Mouse (Mus musculus) limb, embryonic 14.5 days (tissue): ENCODE data around the gene Guca2a. TPM values are rescaled to one million over a fixed set of nuclear protein-coding genes. Genes with fewer than 3 reads are reported as not detected.

Experiments used
- ATAC-seq: fragments of 200-750 bp; cut with Nextera tagmentation; 2 replicates; pipeline ENCODE4 v1.8.0; 2017; ENCODE audit warnings: low read depth, moderate number of reproducible peaks, moderate TSS enrichment; ENCODE audit not compliant: low FRiP score
- DNase-seq: peaks from one replicate; pipeline ENCODE4 v3.0.0-alpha.2; 2015; ENCODE audit warnings: low spot score
- H3K27ac ChIP-seq: fragments of 300-500 bp; sonication (generic); replicated peaks from 2 replicates; pipeline ENCODE4 v1.5.1; 2014; ENCODE audit warnings: low read depth, mild to moderate bottlenecking, low read length, moderate library complexity, mixed read lengths
- H3K27me3 ChIP-seq: fragments of 300-500 bp; sonication (generic); 2 replicates; pipeline ENCODE4 v1.6.1; 2014; ENCODE audit warnings: low read length, mixed read lengths; ENCODE audit not compliant: control insufficient read depth, insufficient read depth
- H3K36me3 ChIP-seq: fragments of 300-500 bp; sonication (generic); 2 replicates; pipeline ENCODE4 v1.6.1; 2014; ENCODE audit warnings: mild to moderate bottlenecking, low read length, moderate library complexity, mixed read lengths; ENCODE audit not compliant: control insufficient read depth, insufficient read depth
- H3K4me1 ChIP-seq: fragments of 300-500 bp; sonication (generic); 2 replicates; pipeline ENCODE4 v1.6.1; 2014; ENCODE audit warnings: antibody characterized with exemption, low read length, mixed read lengths; ENCODE audit not compliant: control insufficient read depth, insufficient read depth
- H3K4me2 ChIP-seq: fragments of 300-500 bp; sonication (generic); replicated peaks from 2 replicates; pipeline ENCODE4 v1.6.1; 2014; ENCODE audit warnings: low read depth, mild to moderate bottlenecking, low read length, moderate library complexity; ENCODE audit not compliant: severe bottlenecking
- H3K4me3 ChIP-seq: fragments of 300-500 bp; sonication (generic); replicated peaks from 2 replicates; pipeline ENCODE4 v1.5.1; 2014; ENCODE audit warnings: low read length
- H3K9ac ChIP-seq: fragments of 300-500 bp; sonication (generic); 2 replicates; pipeline ENCODE4 v1.6.1; 2014; ENCODE audit warnings: mild to moderate bottlenecking, low read depth, low read length, moderate library complexity; ENCODE audit not compliant: severe bottlenecking
- H3K9me3 ChIP-seq: fragments of 300-500 bp; sonication (generic); 2 replicates; pipeline ENCODE4 v1.6.1; 2016; ENCODE audit warnings: low read length; ENCODE audit not compliant: control insufficient read depth
- POLR2A ChIP-seq: fragments of 200-500 bp; IDR thresholded peaks from 2 replicates; pipeline ENCODE4 v1.8.0; 2012; ENCODE audit warnings: inconsistent platforms, mild to moderate bottlenecking, moderate library complexity, borderline replicate concordance; ENCODE audit not compliant: insufficient read depth, insufficient read length; ENCODE audit errors: extremely low read depth
- WGBS: fragments of 180-500 bp; shearing (Covaris S2); extraction: QIAGEN DNeasy Blood & Tissue Kit; methylation state at CpG from one replicate; pipeline ENCODE4 v1.1.7; 2014; 5-methylcytosine and 5-hydroxymethylcytosine counted together
- polyA plus RNA-seq, 2 experiments: library from polyadenylated mRNA; depleted of rRNA in 1 of 2; stranded (reverse) in 1 of 2; unstranded in 1 of 2; fragments of >200 nt; fragmentation: Nextera tagmentation in 1 of 2; extraction: Ambion mirVana in 1 of 2; gene quantifications; 2 replicates each; pipeline versions ENCODE4 v1.2.1 to v1.2.3; 2012 to 2014

Guca2a gene
- polyA plus RNA-seq, 2 experiments, result not detected

DNA sequence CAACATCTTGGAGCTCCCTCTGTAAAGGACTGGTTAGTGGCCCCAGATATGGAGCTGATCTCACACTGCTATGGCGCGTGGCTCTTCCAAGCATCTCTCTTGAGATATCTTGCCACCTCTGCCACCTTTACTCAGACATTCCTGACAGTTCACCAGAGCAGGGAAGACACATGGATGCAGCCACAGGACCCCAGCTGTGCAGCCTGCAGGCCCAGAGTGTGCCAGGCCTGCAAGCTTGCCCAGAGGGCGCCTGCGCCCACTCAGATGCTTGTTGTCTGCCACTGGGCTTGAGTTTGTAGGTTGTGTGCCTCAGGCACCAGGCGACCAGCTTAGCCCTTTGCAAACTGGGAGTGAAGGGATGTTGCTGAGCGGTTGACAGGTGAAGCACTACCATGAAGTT lies 33.2 kb downstream of the Guca2a start:
- no peaks in the 10 kb centered on the region for H3K9me3 ChIP-seq
- H3K4me3 ChIP-seq, result no peak overlapping the region
- ATAC-seq (no peak), DNase-seq (no peak)
- no peaks in the 10 kb centered on the region for H3K27me3 ChIP-seq
- H3K9ac ChIP-seq, result no peak overlapping the region
- no peaks in the 10 kb centered on the region for H3K4me1 ChIP-seq
- H3K4me2 ChIP-seq, result no peak overlapping the region
- no peak for TF ChIP-seq POLR2A
- H3K36me3 ChIP-seq, result no peaks in the 10 kb centered on the region
- no peak overlapping the region for H3K27ac ChIP-seq
- WGBS, result 90% methylated on average over 6 of the region's 6 CpGs

GRCm38 (mm10) chr4:119671164-119671563 lies 33.7 kb downstream of the Guca2a start:
- no peak for ATAC-seq
- H3K4me3 ChIP-seq, result no peak overlapping the region
- H3K36me3 ChIP-seq, result no peaks in the 10 kb centered on the region
- H3K9me3 ChIP-seq, result no peaks in the 10 kb centered on the region
- no peaks in the 10 kb centered on the region for H3K4me1 ChIP-seq
- H3K4me2 ChIP-seq, result no peak overlapping the region
- no peaks in the 10 kb centered on the region for H3K27me3 ChIP-seq
- DNase-seq, result no peak
- WGBS, result 90% methylated on average over 9 of the region's 9 CpGs
- H3K27ac ChIP-seq, result no peak overlapping the region
- H3K9ac ChIP-seq, result no peak overlapping the region
- TF ChIP-seq POLR2A, result no peak

DNA sequence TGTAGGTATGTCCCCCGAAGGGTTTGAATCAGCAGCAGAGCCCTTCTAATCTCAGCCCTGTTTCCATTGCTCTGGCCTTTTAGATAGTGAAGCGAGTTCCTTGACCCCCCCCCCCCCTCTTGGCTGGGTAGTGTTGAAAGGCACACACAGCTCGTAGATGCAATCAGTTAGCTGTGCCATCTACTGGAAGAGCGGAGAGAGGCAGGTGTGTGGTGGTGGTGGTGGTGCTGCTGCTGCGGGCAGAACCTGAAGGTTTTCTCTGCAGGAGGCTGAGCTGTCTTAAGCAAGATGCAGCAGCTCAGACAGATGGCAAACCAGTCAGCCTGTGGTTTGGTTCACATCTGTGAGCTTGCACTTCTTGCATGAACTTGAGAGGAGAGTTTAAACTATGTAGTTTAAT lies 35.2 kb downstream of the Guca2a start:
- Histone ChIP-seq H3K27me3 (no peaks in the 10 kb centered on the region), H3K27ac (no peak overlapping the region), H3K36me3 (no peaks in the 10 kb centered on the region), H3K9me3 (no peaks in the 10 kb centered on the region), H3K4me3 (no peak overlapping the region), H3K9ac (no peak overlapping the region), H3K4me1 (no peaks in the 10 kb centered on the region), H3K4me2 (no peak overlapping the region)
- ATAC-seq, result no peak
- DNase-seq, result no peak
- 38% methylated on average over 5 of the region's 5 CpGs for WGBS
- TF ChIP-seq POLR2A, result no peak

GRCm38 (mm10) chr4:119682596-119682995 lies 45.1 kb downstream of the Guca2a start:
- Histone ChIP-seq H3K27ac (no peak overlapping the region), H3K4me1 (no peaks in the 10 kb centered on the region), H3K4me2 (no peak overlapping the region), H3K27me3 (no peaks in the 10 kb centered on the region), H3K9ac (no peak overlapping the region), H3K4me3 (no peak overlapping the region), H3K36me3 (no peaks in the 10 kb centered on the region), H3K9me3 (no peaks in the 10 kb centered on the region)
- DNase-seq (no peak), ATAC-seq (no peak)
- 59% methylated on average over 5 of the region's 5 CpGs for WGBS
- TF ChIP-seq POLR2A, result no peak

GRCm38 (mm10) chr4:119685746-119686145 lies 48.2 kb downstream of the Guca2a start:
- Histone ChIP-seq H3K36me3 (no peaks in the 10 kb centered on the region), H3K27ac (no peak overlapping the region), H3K9me3 (no peaks in the 10 kb centered on the region), H3K4me3 (no peak overlapping the region), H3K4me1 (no peaks in the 10 kb centered on the region), H3K27me3 (no peaks in the 10 kb centered on the region), H3K9ac (no peak overlapping the region), H3K4me2 (no peak overlapping the region)
- no peak for TF ChIP-seq POLR2A
- ATAC-seq (no peak), DNase-seq (no peak)
- WGBS, result 88% methylated on average over 2 of the region's 2 CpGs

Other genes starting within 250 kb of the Guca2a start
- 2.5 TPM in 2 replicates for gene Ccdc30, start 222.2 kb upstream of the Guca2a start, polyA plus RNA-seq (2012; rRNA removed)
- gene Ccdc30, start 222.2 kb upstream of the Guca2a start, polyA plus RNA-seq (2014; fragmentation: Nextera tagmentation; extraction: Ambion mirVana), result 3.9 and 5.8 TPM in 2 replicates
- gene Ppcs, start 215.3 kb upstream of the Guca2a start, polyA plus RNA-seq (2012; rRNA removed), result 15.3 and 15.5 TPM in 2 replicates
- gene Ppcs, start 215.3 kb upstream of the Guca2a start, polyA plus RNA-seq (2014; fragmentation: Nextera tagmentation; extraction: Ambion mirVana), result 28.4 and 29.1 TPM in 2 replicates
- 0.19 and 0.29 TPM in 2 replicates for gene Zmynd12, start 214.9 kb upstream of the Guca2a start, polyA plus RNA-seq (2012; rRNA removed)
- 0.22 and 0.29 TPM in 2 replicates for gene Zmynd12, start 214.9 kb upstream of the Guca2a start, polyA plus RNA-seq (2014; fragmentation: Nextera tagmentation; extraction: Ambion mirVana)
- 0.79 and 1.1 TPM in 2 replicates for gene Rimkla, start 145.1 kb upstream of the Guca2a start, polyA plus RNA-seq (2012; rRNA removed)
- gene Rimkla, start 145.1 kb upstream of the Guca2a start, polyA plus RNA-seq (2014; fragmentation: Nextera tagmentation; extraction: Ambion mirVana), result 0.62 and 0.75 TPM in 2 replicates
- gene Foxj3, start 100.7 kb upstream of the Guca2a start, polyA plus RNA-seq (2012; rRNA removed), result 31.5 and 34.5 TPM in 2 replicates
- 23.5 and 25.4 TPM in 2 replicates for gene Foxj3, start 100.7 kb upstream of the Guca2a start, polyA plus RNA-seq (2014; fragmentation: Nextera tagmentation; extraction: Ambion mirVana)
- 10.2 and 12.2 TPM in 2 replicates for gene Frg2f1, start 98.2 kb upstream of the Guca2a start, polyA plus RNA-seq (2012; rRNA removed)
- gene Frg2f1, start 98.2 kb upstream of the Guca2a start, polyA plus RNA-seq (2014; fragmentation: Nextera tagmentation; extraction: Ambion mirVana), result 5.0 and 5.5 TPM in 2 replicates
- gene Guca2b, start 21.2 kb downstream of the Guca2a start, polyA plus RNA-seq (2012; rRNA removed), result 3.6 TPM in 1 of 2 replicates, not detected in the other
- not detected in 2 replicates for gene Guca2b, start 21.2 kb downstream of the Guca2a start, polyA plus RNA-seq (2014; fragmentation: Nextera tagmentation; extraction: Ambion mirVana)
- 3.4 and 3.8 TPM in 2 replicates for gene Hivep3, start 96.1 kb downstream of the Guca2a start, polyA plus RNA-seq (2012; rRNA removed)
- gene Hivep3, start 96.1 kb downstream of the Guca2a start, polyA plus RNA-seq (2014; fragmentation: Nextera tagmentation; extraction: Ambion mirVana), result 5.1 and 5.2 TPM in 2 replicates